Mouse (Mus musculus) erythroblast, embryonic 14.5 days (primary cell): ENCODE measurements around the gene Asic1.

Experiments used
- GATA1 ChIP-seq: IDR thresholded peaks from 2 replicates; pipeline ENCODE4 v1.6.1; 2012; ENCODE audit warnings: low read length, inconsistent platforms, mixed read lengths
- TAL1 ChIP-seq: IDR thresholded peaks from 3 replicates; pipeline ENCODE4 v1.6.1; 2012; ENCODE audit warnings: low read length, inconsistent platforms, mixed read lengths

- TF ChIP-seq GATA1 (no peak), TAL1 (no peak)
Measured at GRCm38 (mm10) chr15:99651163-99651872, 18.9 kb upstream of the Asic1 start, which contains the start of gene Racgap1.
